Mouse (Mus musculus) activated CD4-positive, CD25-positive, alpha-beta regulatory T cell, adult 9 weeks (primary cell): ENCODE data around the gene Tbc1d20. TPM values are rescaled to one million over a fixed set of nuclear protein-coding genes. Genes with fewer than 3 reads are reported as not detected.

Experiments
- polyA plus RNA-seq: library from polyadenylated mRNA; unstranded; fragments of 100-300 nt; shearing (Covaris generic); gene quantifications from one replicate; pipeline ENCODE4 v1.2.1, GENCODE M21; 2017

The Tbc1d20 gene
- polyA plus RNA-seq: 39.3 TPM

DNA sequence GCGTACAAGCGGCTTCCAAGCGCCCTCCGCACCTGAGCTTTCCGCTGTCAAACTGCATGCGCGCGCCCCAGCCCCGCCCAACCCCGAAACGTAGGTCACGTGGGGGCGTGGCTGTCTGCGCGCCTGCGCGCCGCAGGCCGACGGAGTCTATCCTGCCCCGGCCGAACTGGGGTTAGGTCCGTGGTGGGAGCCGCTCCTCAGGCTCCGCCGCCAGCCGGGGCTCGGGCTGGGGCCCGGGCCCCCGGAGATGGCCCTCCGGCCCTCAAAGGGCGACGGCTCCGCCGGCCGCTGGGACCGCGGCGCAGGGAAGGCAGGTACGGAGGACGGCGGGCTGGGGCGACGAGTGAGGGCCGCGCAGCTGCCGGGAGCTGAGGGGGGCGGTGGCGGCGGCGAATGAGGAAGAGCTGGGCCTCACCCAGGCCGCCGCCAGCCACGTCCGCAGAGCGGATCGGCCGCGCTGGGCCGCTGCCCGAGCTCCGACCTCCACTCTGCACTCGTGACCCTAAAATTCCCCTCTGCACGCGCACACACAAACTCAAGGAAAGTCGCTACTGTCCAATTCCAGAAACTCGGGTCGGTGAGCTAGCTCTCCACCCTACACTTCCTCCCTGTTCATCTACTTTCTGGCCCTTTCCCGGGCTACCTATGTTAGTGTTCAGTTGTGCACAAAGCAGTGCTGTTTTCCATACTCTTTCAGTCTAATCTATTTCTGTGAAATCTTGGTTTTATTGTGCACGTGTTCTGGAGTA is at the start of gene Tbc1d20:
TSS of gene Tbc1d20 (plus strand) at position 102 of the 749 bp plus-strand sequence.

DNA sequence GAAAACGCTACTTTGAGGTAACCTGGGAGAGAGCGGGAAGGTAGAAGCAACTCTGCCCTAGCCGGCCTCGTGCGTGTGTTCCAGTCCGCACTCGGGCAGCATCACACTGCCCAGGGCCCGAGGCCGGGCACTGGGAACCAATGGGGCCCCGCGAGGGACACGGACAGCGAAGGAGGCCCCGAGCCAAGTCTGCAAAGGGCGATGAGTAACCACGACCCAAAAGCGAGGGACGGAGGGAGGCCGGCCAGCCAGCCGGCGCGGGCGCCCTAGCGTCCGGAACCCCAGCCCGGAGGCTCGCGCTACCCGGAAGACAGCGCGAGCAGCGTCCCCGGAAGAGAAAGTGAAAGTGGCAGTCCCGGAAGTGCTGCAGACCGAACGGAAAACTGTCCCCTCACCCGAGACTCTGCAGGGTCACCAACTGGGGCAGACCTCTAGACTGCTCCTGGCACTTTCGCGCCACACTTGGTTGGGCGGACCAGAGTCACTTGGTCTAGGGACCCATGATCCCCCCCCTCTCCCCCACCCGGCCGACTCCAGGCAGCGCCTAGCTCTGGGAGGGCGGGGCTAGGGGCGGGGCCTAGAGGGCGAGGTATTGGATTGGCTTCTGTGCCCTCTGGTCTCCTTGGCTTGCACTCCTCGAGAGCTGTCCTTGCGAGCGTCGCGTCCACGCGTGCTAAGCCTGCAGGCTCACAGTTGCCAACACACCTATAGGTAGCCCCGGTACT is 38.6 kb downstream of the Tbc1d20 start, which contains the start of gene Rbck1:
TSS of gene Rbck1 (minus strand) at position 553 of the 725 bp plus-strand sequence.

GRCm38 (mm10) chr2:152343329-152344213 is 49.9 kb downstream of the Tbc1d20 start, which contains the start of gene Trib3:
Gene Trib3 (minus strand): TSS chr2:152344032.

Other genes starting within 250 kb of the Tbc1d20 start
- gene Scrt2, start 212.3 kb upstream of the Tbc1d20 start, polyA plus RNA-seq: not detected
- 4.6 TPM for gene Srxn1, start 188.3 kb upstream of the Tbc1d20 start, polyA plus RNA-seq
- not detected for gene Tcf15, start 150.3 kb upstream of the Tbc1d20 start, polyA plus RNA-seq
- 63.4 TPM for gene Csnk2a1, start 67.0 kb upstream of the Tbc1d20 start, polyA plus RNA-seq
- 339 TPM for gene Rbck1, start 38.8 kb downstream of the Tbc1d20 start, polyA plus RNA-seq
- 3.7 TPM for gene Trib3, start 50.2 kb downstream of the Tbc1d20 start, polyA plus RNA-seq
- gene Nrsn2, start 82.8 kb downstream of the Tbc1d20 start, polyA plus RNA-seq: not detected
- gene Sox12, start 104.2 kb downstream of the Tbc1d20 start, polyA plus RNA-seq: 0.06 TPM
- 1.2 TPM for gene Zcchc3, start 121.2 kb downstream of the Tbc1d20 start, polyA plus RNA-seq
- gene 6820408C15Rik, start 121.8 kb downstream of the Tbc1d20 start, polyA plus RNA-seq: not detected
- gene Defb23, start 170.8 kb downstream of the Tbc1d20 start, polyA plus RNA-seq: not detected
- not detected for gene Defb20, start 183.2 kb downstream of the Tbc1d20 start, polyA plus RNA-seq
- not detected for gene Defb22, start 196.3 kb downstream of the Tbc1d20 start, polyA plus RNA-seq
- not detected for gene Defb26, start 217.9 kb downstream of the Tbc1d20 start, polyA plus RNA-seq
- not detected for gene Defb28, start 224.4 kb downstream of the Tbc1d20 start, polyA plus RNA-seq
- gene Defb29, start 246.3 kb downstream of the Tbc1d20 start, polyA plus RNA-seq: not detected